Mouse (Mus musculus) forebrain, embryonic 13.5 days (tissue): ENCODE measurements at regions not wholly inside any gene's neighbourhood (a gene's known extent, or its start where the extent isn't known, plus 50 kb on each side); places are given as distances from the start of the nearest gene placed in this dataset.

Experiments used
- ATAC-seq: fragments of 200-750 bp; cut with Nextera tagmentation; 2 replicates; pipeline ENCODE4 v1.8.0; 2017
- H3K27ac ChIP-seq: fragments of 300-500 bp; sonication (generic); 2 replicates; pipeline ENCODE4 v1.5.1; 2015; ENCODE audit warnings: inconsistent platforms, mild to moderate bottlenecking, moderate library complexity
- H3K27me3 ChIP-seq: fragments of 300-500 bp; sonication (generic); 2 replicates; pipeline ENCODE4 v1.6.1; 2015; ENCODE audit warnings: mild to moderate bottlenecking, inconsistent platforms
- H3K36me3 ChIP-seq: fragments of 300-500 bp; sonication (generic); 2 replicates; pipeline ENCODE4 v1.6.1; 2015; ENCODE audit warnings: mild to moderate bottlenecking, inconsistent platforms; ENCODE audit not compliant: poor library complexity, severe bottlenecking
- H3K4me1 ChIP-seq: fragments of 300-500 bp; sonication (generic); 2 replicates; pipeline ENCODE4 v1.6.1; 2015; ENCODE audit warnings: inconsistent platforms
- H3K4me2 ChIP-seq: fragments of 300-500 bp; sonication (generic); 2 replicates; pipeline ENCODE4 v1.6.1; 2015; ENCODE audit warnings: inconsistent platforms, mild to moderate bottlenecking, moderate library complexity
- H3K4me3 ChIP-seq: fragments of 300-500 bp; sonication (generic); 2 replicates; pipeline ENCODE4 v1.5.1; 2015; ENCODE audit warnings: mild to moderate bottlenecking, inconsistent platforms
- H3K9ac ChIP-seq: fragments of 300-500 bp; sonication (generic); 2 replicates; pipeline ENCODE4 v1.6.1; 2015; ENCODE audit warnings: mild to moderate bottlenecking, inconsistent platforms
- H3K9me3 ChIP-seq: fragments of 300-500 bp; sonication (generic); replicated peaks from 2 replicates; pipeline ENCODE4 v1.6.1; 2016; ENCODE audit warnings: inconsistent platforms
- WGBS: fragments of 180-500 bp; shearing (Covaris S2); methylation state at CpG from one replicate; pipeline ENCODE4 v1.1.7; 2015; 5-methylcytosine and 5-hydroxymethylcytosine counted together

- no peak overlapping the region for H3K27ac ChIP-seq
- ATAC-seq = no peak
- H3K27me3 ChIP-seq = no peaks in the 10 kb centered on the region
- no peak overlapping the region for H3K9ac ChIP-seq
- peaks cover 3% of the 10 kb centered on the region; the same call in 1 of the 2 replicates for H3K4me1 ChIP-seq
- no peaks in the 10 kb centered on the region for H3K9me3 ChIP-seq
- H3K4me2 ChIP-seq = no peak overlapping the region
- no peak overlapping the region for H3K4me3 ChIP-seq
- no peaks in the 10 kb centered on the region for H3K36me3 ChIP-seq
- 55% methylated on average over 1 of the region's 1 CpGs for WGBS
These were observed 920.3 kb upstream of the Gm7489 start for GRCm38 (mm10) chr15:52964403-52964802.

GRCm38 (mm10) chr15:52967801-52968235, 916.9 kb upstream of the Gm7489 start:
- H3K9me3 ChIP-seq = no peaks in the 10 kb centered on the region
- H3K27ac ChIP-seq = no peak overlapping the region
- no peak for ATAC-seq
- no peaks in the 10 kb centered on the region for H3K27me3 ChIP-seq
- H3K4me1 ChIP-seq = peaks cover 3% of the 10 kb centered on the region; the same call in 1 of the 2 replicates
- 15% methylated on average over 4 of the region's 4 CpGs for WGBS
- H3K4me2 ChIP-seq = no peak overlapping the region
- H3K9ac ChIP-seq = no peak overlapping the region
- no peak overlapping the region for H3K4me3 ChIP-seq
- no peaks in the 10 kb centered on the region for H3K36me3 ChIP-seq

- H3K9ac ChIP-seq = no peak overlapping the region
These were observed 901.9 kb upstream of the Gm7489 start for GRCm38 (mm10) chr15:52982821-52983220.

GRCm38 (mm10) chr15:52990580-52990979, 894.1 kb upstream of the Gm7489 start:
- Histone ChIP-seq H3K27me3 (no peaks in the 10 kb centered on the region), H3K27ac (no peak overlapping the region), H3K9ac (no peak overlapping the region), H3K36me3 (no peaks in the 10 kb centered on the region), H3K4me3 (no peak overlapping the region), H3K4me1 (no peaks in the 10 kb centered on the region), H3K4me2 (no peak overlapping the region), H3K9me3 (no peaks in the 10 kb centered on the region)
- no peak for ATAC-seq

More at GRCm38 (mm10) chr15:52982821-52983220, 901.9 kb upstream of the Gm7489 start:
- ATAC-seq = no peak
- no peaks in the 10 kb centered on the region for H3K9me3 ChIP-seq
- 87% methylated on average over 2 of the region's 2 CpGs for WGBS
- H3K36me3 ChIP-seq = no peaks in the 10 kb centered on the region
- no peak overlapping the region for H3K27ac ChIP-seq
- H3K4me3 ChIP-seq = no peak overlapping the region
- H3K4me2 ChIP-seq = no peak overlapping the region
- no peaks in the 10 kb centered on the region for H3K27me3 ChIP-seq
- no peaks in the 10 kb centered on the region for H3K4me1 ChIP-seq

- Histone ChIP-seq H3K4me1 (no peaks in the 10 kb centered on the region), H3K4me2 (no peak overlapping the region), H3K4me3 (no peak overlapping the region), H3K36me3 (no peaks in the 10 kb centered on the region), H3K9me3 (no peaks in the 10 kb centered on the region), H3K27me3 (no peaks in the 10 kb centered on the region), H3K27ac (no peak overlapping the region), H3K9ac (no peak overlapping the region)
- WGBS = 81% methylated on average over 1 of the region's 1 CpGs
- no peak for ATAC-seq
These were observed 890.4 kb upstream of the Gm7489 start for GRCm38 (mm10) chr15:52994351-52994750.

GRCm38 (mm10) chr15:52999200-52999599, 885.5 kb upstream of the Gm7489 start:
- Histone ChIP-seq H3K9ac (no peak overlapping the region), H3K36me3 (no peaks in the 10 kb centered on the region), H3K4me1 (no peaks in the 10 kb centered on the region), H3K4me3 (no peak overlapping the region), H3K9me3 (no peaks in the 10 kb centered on the region), H3K4me2 (no peak overlapping the region), H3K27me3 (no peaks in the 10 kb centered on the region), H3K27ac (no peak overlapping the region)
- ATAC-seq = no peak
- 93% methylated on average over 2 of the region's 2 CpGs for WGBS

GRCm38 (mm10) chr15:52999776-53000175, 884.9 kb upstream of the Gm7489 start:
- Histone ChIP-seq H3K27me3 (no peaks in the 10 kb centered on the region), H3K27ac (no peak overlapping the region), H3K36me3 (no peaks in the 10 kb centered on the region), H3K4me3 (no peak overlapping the region), H3K4me2 (no peak overlapping the region), H3K9ac (no peak overlapping the region), H3K4me1 (no peaks in the 10 kb centered on the region), H3K9me3 (no peaks in the 10 kb centered on the region)
- WGBS = 76% methylated on average over 2 of the region's 2 CpGs
- no peak for ATAC-seq

- Histone ChIP-seq H3K9me3 (no peaks in the 10 kb centered on the region), H3K27ac (no peak overlapping the region), H3K4me3 (no peak overlapping the region), H3K9ac (no peak overlapping the region), H3K36me3 (no peaks in the 10 kb centered on the region), H3K4me2 (no peak overlapping the region), H3K27me3 (no peaks in the 10 kb centered on the region), H3K4me1 (no peaks in the 10 kb centered on the region)
- 85% methylated on average over 3 of the region's 3 CpGs for WGBS
- ATAC-seq = no peak
These were observed 883.3 kb upstream of the Gm7489 start for GRCm38 (mm10) chr15:53001429-53001828.

GRCm38 (mm10) chr15:53001964-53002363, 882.7 kb upstream of the Gm7489 start:
- no peak overlapping the region for H3K9ac ChIP-seq
- WGBS = 92% methylated on average over 4 of the region's 4 CpGs
- H3K4me1 ChIP-seq = no peaks in the 10 kb centered on the region
- no peak for ATAC-seq
- H3K9me3 ChIP-seq = no peaks in the 10 kb centered on the region
- no peak overlapping the region for H3K4me3 ChIP-seq
- no peaks in the 10 kb centered on the region for H3K27me3 ChIP-seq
- no peaks in the 10 kb centered on the region for H3K36me3 ChIP-seq
- no peak overlapping the region for H3K27ac ChIP-seq
- H3K4me2 ChIP-seq = no peak overlapping the region

GRCm38 (mm10) chr15:53004078-53004477, 880.6 kb upstream of the Gm7489 start:
- no peak overlapping the region for H3K27ac ChIP-seq
- no peaks in the 10 kb centered on the region for H3K36me3 ChIP-seq
- no peak overlapping the region for H3K9ac ChIP-seq
- H3K9me3 ChIP-seq = no peaks in the 10 kb centered on the region
- H3K4me1 ChIP-seq = no peaks in the 10 kb centered on the region
- no peaks in the 10 kb centered on the region for H3K27me3 ChIP-seq
- no peak for ATAC-seq
- no peak overlapping the region for H3K4me2 ChIP-seq
- no peak overlapping the region for H3K4me3 ChIP-seq

- WGBS = 79% methylated on average over 1 of the region's 1 CpGs
- no peak overlapping the region for H3K4me3 ChIP-seq
- H3K27me3 ChIP-seq = no peaks in the 10 kb centered on the region
- H3K27ac ChIP-seq = no peak overlapping the region
- no peaks in the 10 kb centered on the region for H3K36me3 ChIP-seq
- no peaks in the 10 kb centered on the region for H3K9me3 ChIP-seq
- no peaks in the 10 kb centered on the region for H3K4me1 ChIP-seq
- no peak overlapping the region for H3K4me2 ChIP-seq
- no peak for ATAC-seq
- H3K9ac ChIP-seq = no peak overlapping the region
These were observed 877.9 kb upstream of the Gm7489 start for GRCm38 (mm10) chr15:53006844-53007243.

- no peaks in the 10 kb centered on the region for H3K36me3 ChIP-seq
- H3K4me1 ChIP-seq = no peaks in the 10 kb centered on the region
- H3K4me3 ChIP-seq = no peak overlapping the region
- H3K27ac ChIP-seq = no peak overlapping the region
- H3K9me3 ChIP-seq = no peaks in the 10 kb centered on the region
- ATAC-seq = peak; percentile 63; the same call in 1 of the 2 replicates
- H3K4me2 ChIP-seq = no peak overlapping the region
- WGBS = 88% methylated on average over 3 of the region's 3 CpGs
- H3K27me3 ChIP-seq = no peaks in the 10 kb centered on the region
- no peak overlapping the region for H3K9ac ChIP-seq
These were observed 875.4 kb upstream of the Gm7489 start for GRCm38 (mm10) chr15:53009337-53009736.
